Mouse (Mus musculus) heart, postnatal 0 days (tissue): Measurements from ENCODE around the gene Dcaf11.

Experiments used
- CTCF ChIP-seq: IDR thresholded peaks from 2 replicates; pipeline ENCODE4 v1.5.1; 2016; ENCODE audit warnings: antibody characterized with exemption, control low read depth, low read depth
- EP300 ChIP-seq: IDR thresholded peaks from 2 replicates; pipeline ENCODE4 v1.6.1; 2016; ENCODE audit warnings: antibody characterized with exemption, low read depth

- TF ChIP-seq CTCF, result no peak
- no peak for TF ChIP-seq EP300
Observed at GRCm38 (mm10) chr14:55540067-55540786, 19.6 kb upstream of the Dcaf11 start, which contains the start of gene Pck2.
